Mouse (Mus musculus) spleen, adult 12 weeks (tissue): Measurements from ENCODE around the gene Nqo1.

Source experiments
- DNase-seq: peaks from one replicate; pipeline ENCODE4 v3.0.0; 2022; ENCODE audit warnings: low spot score

Gene Nqo1

DNA sequence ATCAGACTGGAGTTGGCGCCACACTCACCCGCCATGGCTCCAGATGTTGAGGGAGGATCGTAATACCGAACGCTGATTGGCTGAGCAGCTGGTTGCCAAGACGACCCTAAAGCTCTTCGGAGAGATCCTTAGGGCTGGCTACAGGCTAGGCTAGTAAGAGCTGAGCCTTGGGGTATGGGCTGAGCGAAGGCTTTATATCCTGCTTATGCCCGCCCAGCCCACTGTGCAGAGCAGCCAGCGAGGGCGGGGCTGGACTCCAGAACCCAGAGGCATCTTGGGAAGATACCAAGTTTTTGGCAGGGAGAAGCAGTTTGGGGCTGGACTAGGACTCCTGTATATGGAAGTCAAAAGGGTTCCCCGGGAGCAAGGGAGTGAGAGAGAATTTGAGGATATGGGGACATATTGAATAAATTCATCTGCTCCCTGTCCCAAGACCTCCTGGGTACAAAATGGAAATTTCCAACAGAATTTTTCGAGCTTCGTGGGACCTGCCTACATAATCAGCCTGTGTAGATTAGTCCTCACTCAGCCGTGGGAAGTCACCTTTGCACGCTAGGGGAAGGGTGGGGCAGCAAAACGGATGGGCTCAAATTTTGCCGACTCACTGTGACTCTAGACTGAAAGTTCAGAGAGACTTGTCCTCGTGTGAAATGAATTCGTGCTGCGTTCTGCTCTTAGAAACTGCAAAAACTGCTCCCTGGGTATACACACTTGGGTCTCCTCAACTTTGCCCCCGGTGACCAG lies at the start of gene Nqo1:
Gene Nqo1, minus strand, starts transcription at position 169 of the 744 bp plus-strand sequence.
- DNase-seq: peak; percentile 78

DNA sequence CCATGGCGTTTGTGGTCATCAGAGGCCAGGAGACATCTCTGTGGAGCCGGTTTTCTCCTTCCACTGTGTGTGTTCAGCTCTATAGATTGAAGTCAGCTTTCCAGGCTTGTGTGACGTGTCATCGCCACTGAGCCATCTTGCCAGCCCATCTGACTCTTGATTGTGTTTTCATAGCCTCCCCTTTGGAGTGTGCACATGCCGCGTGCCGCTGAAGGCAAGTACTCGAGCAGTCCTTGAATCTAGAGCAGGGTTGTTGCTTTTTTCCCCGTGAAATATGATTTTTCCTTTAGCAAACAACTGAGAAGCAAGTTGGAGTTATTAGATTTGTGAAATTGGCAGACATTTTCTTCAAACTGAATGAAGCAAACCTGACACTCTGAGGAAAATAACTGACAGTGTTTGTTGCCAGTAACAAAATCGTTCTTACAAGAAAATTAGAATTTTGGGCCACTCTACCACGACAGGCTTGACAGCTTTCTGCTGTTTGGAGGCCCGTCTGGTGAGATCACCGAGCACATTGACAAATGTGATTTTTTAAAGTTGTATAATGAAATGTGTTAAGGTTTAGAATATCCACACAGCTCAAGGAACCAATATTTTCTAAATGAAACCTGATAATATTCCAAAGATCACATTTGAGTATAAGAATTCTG lies 48.5 kb upstream of the Nqo1 start:
- DNase-seq: no peak

DNA sequence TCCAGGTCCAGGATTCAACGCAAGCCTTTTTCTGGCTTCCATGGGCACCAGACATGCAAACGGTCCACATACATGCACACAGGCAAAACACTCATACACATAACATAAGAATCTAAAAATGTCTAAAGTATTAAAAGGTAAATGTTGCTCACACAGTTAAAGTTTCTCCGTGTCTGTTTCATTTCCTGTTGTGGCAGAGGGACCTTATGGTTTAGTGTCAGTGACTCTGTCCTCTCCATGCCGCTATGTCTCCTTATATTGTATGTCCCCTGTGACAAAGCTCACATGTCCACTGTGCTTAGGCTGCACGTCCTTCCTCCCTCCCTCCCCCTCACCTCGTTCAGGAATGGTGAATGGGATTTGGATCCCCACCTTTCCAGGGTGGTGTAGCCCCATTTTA lies 46.6 kb upstream of the Nqo1 start:
- DNase-seq: no peak

- no peak for DNase-seq
Observed at GRCm38 (mm10) chr8:107449130-107449529, 46.1 kb upstream of the Nqo1 start.

DNA sequence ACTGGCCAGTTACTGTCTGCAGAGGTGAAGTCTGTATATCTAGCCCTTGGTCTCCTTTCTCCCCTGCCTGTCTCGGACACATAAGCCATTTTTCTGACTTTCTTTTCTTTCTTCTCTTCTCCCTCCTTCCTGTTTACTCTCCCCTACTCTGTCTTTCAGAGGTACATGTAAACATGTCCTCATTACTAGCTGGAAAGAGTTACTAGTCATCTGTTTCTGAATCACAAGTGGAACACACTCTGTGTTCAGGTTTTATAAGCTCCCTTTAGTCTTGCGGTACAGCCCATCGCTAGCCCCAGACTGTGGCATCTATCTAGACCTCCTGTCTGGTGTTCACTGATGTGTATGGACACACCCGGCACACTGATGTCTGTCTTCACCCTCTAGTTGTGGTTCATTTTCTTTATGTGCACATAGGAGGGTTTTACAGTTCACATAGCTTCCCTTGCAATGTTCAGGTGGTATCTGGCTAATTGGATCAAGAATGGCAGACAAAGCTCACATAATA lies 45.4 kb upstream of the Nqo1 start:
- DNase-seq: no peak

DNA sequence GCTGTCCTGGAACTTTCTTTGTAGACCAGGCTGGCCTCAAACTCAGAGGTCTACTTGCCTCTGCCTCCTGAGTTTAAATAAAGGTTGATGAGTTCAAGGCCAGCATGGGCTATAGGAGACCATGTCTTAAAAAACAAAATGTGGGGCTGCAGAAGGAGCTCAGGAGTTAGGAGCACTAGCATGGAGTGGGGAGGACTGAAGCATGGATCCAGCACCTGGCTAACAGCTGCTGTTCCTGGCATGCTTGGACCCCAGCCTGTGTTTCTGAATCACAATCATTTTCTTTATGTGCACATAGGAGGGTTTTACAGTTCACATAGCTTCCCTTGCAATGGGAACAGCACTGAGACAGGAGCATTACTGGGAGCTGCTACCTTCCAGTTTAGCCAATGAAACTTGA lies 44.7 kb upstream of the Nqo1 start:
- no peak for DNase-seq

GRCm38 (mm10) chr8:107444626-107445025 lies 41.6 kb upstream of the Nqo1 start:
- DNase-seq: no peak

DNA sequence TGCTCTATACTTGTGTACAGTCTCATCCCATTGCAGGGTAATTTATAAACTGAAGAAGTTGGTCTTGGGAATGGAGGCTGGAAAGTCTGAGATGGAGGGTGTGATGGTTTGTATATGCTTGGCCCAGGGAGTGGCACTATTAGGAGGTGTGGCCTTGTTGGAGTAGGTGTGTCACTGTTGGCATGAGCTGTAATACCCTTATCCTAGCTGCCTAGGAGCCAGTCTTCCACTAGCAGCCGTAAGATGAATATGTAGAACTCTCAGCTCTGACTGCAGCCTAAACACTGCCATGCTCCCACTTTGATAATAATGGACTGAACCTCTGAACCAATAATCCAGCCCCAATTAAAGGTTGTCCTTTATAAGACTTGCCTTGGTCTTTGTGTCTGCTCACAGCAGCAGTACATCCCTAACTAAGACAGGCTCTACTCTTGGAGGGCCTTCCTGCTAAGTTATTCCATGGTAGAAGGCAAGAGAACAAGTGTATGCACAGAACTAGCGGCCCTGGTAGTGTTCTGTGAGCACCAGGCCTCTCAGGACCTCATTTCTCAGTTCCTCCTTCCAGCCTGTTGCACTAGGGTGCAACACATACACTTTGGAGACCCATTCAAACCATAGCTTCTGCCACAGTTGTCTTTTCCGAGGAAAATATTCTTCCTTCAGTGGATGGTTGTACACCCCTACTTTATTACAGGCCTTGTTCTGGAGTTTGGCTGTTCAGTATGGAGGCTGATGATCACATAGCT lies 37.0 kb upstream of the Nqo1 start:
- DNase-seq: peak; percentile 34

- DNase-seq: no peak
Observed at GRCm38 (mm10) chr8:107437711-107438110, 34.7 kb upstream of the Nqo1 start.

DNA sequence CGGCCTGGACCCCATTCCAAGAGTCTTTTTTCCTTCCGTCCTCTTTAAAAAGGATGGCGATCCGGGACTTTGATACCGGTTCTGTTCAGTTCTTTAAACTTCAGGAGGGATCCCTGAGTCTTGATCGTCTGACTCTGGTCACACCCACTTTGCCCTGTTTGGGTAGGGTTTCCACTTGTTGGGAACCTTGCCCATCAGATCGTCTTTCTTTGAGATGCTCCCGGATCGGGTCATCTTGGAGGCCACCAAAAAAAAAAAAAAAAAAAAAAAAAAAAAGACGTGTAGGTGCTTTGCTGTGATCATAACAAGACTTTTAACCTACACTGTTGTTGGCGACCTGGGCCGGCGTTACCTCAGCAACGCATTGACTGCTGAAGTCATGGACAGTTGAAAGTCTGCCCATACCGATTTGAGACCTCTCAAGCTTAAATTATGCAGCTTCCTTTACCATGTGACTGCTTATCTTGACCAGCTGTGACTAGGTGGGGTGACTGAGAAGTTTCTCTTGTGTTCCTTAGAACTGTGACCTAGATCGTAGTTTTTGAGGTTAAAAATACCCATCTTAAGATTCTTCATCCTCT lies 33.9 kb upstream of the Nqo1 start:
- peak; percentile 59 for DNase-seq

DNA sequence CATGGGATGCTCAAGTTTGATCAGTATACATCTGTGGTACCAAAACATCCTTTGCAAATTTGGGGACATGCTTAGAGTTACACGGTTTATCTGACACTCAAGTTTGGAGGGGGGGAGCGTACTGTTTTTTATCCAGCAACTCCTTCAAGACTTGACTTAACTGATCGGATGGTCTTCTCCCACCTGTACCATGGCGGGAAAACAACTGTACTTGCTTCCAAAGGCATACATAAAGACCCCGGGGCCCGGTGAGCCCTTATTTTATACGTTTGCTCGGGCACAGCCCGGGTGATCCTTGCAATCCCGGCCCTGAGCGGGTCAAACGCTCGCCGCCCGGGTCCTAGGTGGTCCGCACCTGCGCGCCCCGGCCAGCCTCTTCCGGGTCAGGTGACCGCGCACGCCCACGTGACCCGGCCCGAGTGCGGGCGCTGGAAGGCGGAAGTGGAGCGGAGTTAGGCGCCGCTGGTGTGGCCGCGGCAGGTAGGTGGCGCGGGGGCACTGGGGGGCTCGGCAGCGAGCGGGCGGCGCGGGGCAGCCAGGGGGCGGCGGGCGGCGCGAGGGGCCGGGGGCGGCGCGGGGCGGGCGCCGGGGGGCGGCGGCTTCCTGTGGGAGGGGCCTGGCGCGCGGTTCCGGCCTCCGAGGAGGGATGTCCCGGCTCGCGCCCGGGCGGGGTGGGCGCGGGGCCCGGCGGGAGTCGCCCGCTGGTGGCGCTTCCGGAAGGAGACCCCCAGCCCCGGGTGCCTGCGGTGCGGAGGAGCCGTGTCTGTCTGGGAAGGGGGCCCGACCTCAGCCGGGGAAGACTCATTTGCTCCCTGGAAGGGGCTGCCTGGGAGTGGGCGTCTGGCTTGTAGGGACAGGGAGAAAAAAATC lies 33.2 kb upstream of the Nqo1 start, which contains the start of gene Wwp2:
Gene Wwp2, plus strand, starts transcription at position 404 of the 870 bp plus-strand sequence.
- peak; percentile 79 for DNase-seq

DNA sequence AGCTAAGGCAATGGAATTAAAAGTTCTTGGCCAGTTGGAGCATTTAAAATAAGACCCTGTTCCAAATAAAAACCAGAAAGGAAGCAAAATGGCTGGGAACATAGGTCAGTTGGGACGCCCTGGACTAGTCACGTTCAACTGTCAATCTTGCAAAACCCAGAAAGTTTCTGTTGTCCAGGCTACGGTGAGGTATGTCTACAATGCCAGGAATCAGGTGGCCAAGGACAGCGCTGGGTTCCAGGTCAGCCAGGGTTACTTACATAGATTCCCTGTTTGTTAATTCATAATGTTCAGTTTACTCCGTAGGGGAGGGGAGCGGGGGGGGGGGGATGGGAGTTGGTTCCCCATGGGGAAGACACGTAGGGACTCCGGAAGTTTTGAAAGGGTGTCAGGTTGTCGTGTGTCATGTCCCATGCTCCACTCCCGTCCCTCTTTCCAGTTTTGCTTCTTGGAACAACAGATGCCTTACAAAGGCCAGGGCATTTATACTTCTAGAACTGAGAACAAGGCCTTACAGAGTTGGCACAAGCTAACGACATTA lies 32.5 kb upstream of the Nqo1 start:
- no peak for DNase-seq

GRCm38 (mm10) chr8:107430821-107431220 lies 27.8 kb upstream of the Nqo1 start:
- DNase-seq: no peak

GRCm38 (mm10) chr8:107425230-107425597 lies 22.2 kb upstream of the Nqo1 start:
- no peak for DNase-seq

DNA sequence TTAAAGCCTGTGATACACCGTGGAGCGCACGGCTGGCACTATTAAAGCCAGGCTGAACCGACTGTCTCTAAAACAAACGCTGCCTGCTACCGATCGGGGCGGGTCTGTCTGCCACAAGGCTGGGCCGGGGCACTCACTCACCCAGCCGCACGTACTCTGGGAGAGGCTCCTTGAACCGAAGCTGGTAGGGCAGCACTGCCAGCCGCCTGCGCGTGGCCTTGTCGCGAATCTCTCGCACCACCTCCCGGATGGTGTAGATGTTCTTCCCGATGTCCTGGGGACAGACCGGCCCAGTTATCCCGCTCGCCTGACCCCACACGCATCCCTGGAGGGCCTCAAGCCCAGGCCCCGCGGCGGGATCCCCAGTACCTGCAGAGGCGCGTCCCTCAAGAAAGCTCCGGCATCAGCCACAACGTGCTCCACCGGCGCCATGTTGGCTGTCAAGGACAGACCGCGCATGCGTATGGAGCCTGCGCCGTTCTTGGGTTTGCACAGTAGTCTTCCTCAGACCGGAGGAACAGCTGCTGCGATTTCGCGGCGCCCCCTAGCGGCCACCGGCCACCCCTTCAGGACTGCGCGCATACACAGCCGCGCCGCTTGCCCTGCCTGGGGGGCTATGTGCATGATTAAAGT lies 21.7 kb upstream of the Nqo1 start, which contains the start of gene Nob1:
Gene Nob1, minus strand, starts transcription at position 455 of the 633 bp plus-strand sequence.
- DNase-seq: peak; percentile 95

- DNase-seq: no peak
Observed at GRCm38 (mm10) chr8:107424176-107424575, 21.2 kb upstream of the Nqo1 start.

GRCm38 (mm10) chr8:107417001-107417400 lies 14.0 kb upstream of the Nqo1 start:
- no peak for DNase-seq

DNA sequence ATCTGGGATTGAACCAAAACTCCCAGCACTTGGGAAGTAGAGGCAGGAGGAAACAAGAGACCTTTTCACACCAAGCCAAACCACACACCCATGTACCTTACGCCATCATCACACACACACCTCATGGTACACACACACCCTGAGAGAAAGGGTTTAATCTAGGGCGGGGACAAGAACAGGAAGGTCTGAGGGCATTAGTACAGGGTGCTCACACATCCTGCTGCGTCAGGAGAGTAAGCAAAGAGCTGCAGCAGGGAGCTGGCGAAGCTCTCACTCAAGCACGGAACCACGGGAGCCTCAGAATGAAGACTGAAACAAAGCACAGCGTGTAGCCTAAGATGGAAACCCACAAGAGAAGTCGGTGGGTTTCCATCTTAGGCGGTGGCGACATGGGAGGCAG lies 10.9 kb upstream of the Nqo1 start:
- no peak for DNase-seq

- no peak for DNase-seq
Observed at GRCm38 (mm10) chr8:107412552-107412951, 9.5 kb upstream of the Nqo1 start.

- DNase-seq: peak; percentile 34
Observed at GRCm38 (mm10) chr8:107411391-107411790, 8.4 kb upstream of the Nqo1 start.

DNA sequence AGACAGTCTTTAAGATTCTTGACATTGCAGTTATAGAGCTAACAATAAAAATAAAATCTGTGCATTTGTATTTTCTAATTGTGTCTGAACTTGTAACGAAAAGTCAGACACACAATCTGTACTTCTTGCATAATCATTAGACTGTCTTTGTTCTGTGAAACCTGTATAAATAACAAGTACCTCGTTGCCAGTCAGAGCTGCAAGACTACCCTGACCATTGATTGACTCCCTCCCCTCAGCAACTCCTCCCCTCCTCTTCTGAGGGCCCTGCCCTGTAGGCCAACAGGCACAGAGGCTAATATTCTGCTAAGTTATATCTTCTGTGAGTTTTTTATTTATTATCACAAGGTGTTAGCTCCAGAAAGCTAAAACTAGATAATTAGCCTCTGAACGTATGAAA lies 2.9 kb upstream of the Nqo1 start:
- no peak for DNase-seq
